Comparison of ENCODE assay signal across 10 mouse cellular contexts in genomic region chr11:86994791-86995624, GRCm38 (mm10). TPM values are rescaled to one million over a fixed set of nuclear protein-coding genes. Genes with fewer than 3 reads are reported as not detected.
DNase-seq lines count a peak whose midpoint lies in the region; ATAC-seq and TF ChIP-seq lines count a peak whose summit lies in the region.
"Had no signal": no experiment of that assay in that cellular context is flagged by ENCODE, and none has a peak within 500 bp of the region (broad histone marks: within the 10 kb centered on the region; RNA-seq: fewer than 3 reads in every experiment).

No protein-coding gene starts in this region.

- no peak for TF ChIP-seq CTCF in CH12.LX (conservative IDR thresholded peaks at IDR 0.05 in 1 of 2, IDR thresholded peaks at IDR 0.05 in 1 of 2; ENCODE audit: low read depth in 2 of 2, low read length in 2 of 2)
- no peak for TF ChIP-seq CTCF in liver, postnatal 0 days (IDR thresholded peaks at IDR 0.05; ENCODE audit: low read depth)

- 53% methylated on average over 10 of the region's 10 CpGs for WGBS in heart, embryonic 13.5 days
- WGBS in lung, embryonic 15.5 days: 39% methylated on average over 10 of the region's 10 CpGs
- WGBS in liver, postnatal 0 days (ENCODE audit: insufficient replicate concordance): 30% methylated on average over 10 of the region's 10 CpGs

- DNase-seq in heart, postnatal 10 days: no peak
- no peak for DNase-seq in lung, postnatal 14 days
- DNase-seq in CH12.LX (ENCODE audit: extremely low read depth): peak; percentile 39
- no peak for DNase-seq in liver, postnatal 0 days
- DNase-seq in frontal cortex, postnatal 36 days (ENCODE audit: low spot score in 2 of 2): no peak
- DNase-seq in left cerebral cortex, adult 18-20 months (ENCODE audit: low spot score in 2 of 2): no peak

- H3K27me3 ChIP-seq in heart, embryonic 13.5 days (replicated peaks): no peaks in the 10 kb centered on the region
- H3K27me3 ChIP-seq in lung, embryonic 15.5 days: no peaks in the 10 kb centered on the region
- peaks cover 22% of the 10 kb centered on the region for H3K27me3 ChIP-seq in CH12.LX (replicated peaks)
- H3K27me3 ChIP-seq in liver, postnatal 0 days (ENCODE audit: insufficient read depth, low read length): no peaks in the 10 kb centered on the region
- H3K27me3 ChIP-seq: hindbrain, embryonic 12.5 days; midbrain, embryonic 15.5 days had no signal

- intact Hi-C loops in heart, postnatal 10 days (cut with DNase I): loop anchor here (1.0 to 10.0 kb wide), 4 partner anchors 50 to 188 kb away; partner anchors contain the start of gene Dhx40

- H3K4me3 ChIP-seq in heart, embryonic 13.5 days: no peak overlapping the region
- H3K4me3 ChIP-seq in lung, embryonic 15.5 days: no peak overlapping the region
- no peak overlapping the region for H3K4me3 ChIP-seq in CH12.LX (replicated peaks in 1 of 3; ENCODE audit: low read depth in 2 of 3, low read length in 2 of 3, poor library complexity in 1 of 3)
- no peak overlapping the region for H3K4me3 ChIP-seq in liver, postnatal 0 days (ENCODE audit: low read depth, low read length)

- ATAC-seq in heart, embryonic 13.5 days (ENCODE audit: extremely low read depth, insufficient number of reproducible peaks, low FRiP score, low TSS enrichment): no peak
- no peak for ATAC-seq in lung, embryonic 15.5 days (ENCODE audit: borderline replicate concordance, extremely low read depth, low FRiP score, low TSS enrichment)
- ATAC-seq in liver, postnatal 0 days: no peak

- no peaks in the 10 kb centered on the region for H3K79me2 ChIP-seq in CH12.LX (replicated peaks; ENCODE audit: control insufficient read depth, extremely low read depth, insufficient read depth, poor library complexity, severe bottlenecking)

- H3K27ac ChIP-seq in heart, embryonic 13.5 days (replicated peaks): peak overlapping the region; percentile 98
- H3K27ac ChIP-seq in lung, embryonic 15.5 days: peak overlapping the region; percentile 42
- no peak overlapping the region for H3K27ac ChIP-seq in CH12.LX (ENCODE audit: insufficient read depth, low read depth)
- peak overlapping the region; percentile 92 for H3K27ac ChIP-seq in liver, postnatal 0 days (ENCODE audit: low read depth)

- H3K36me3 ChIP-seq in heart, embryonic 13.5 days: 0 out of 2 replicates have a peak, but pooled peaks cover 4% of the 10 kb centered on the region
- H3K36me3 ChIP-seq in lung, embryonic 15.5 days: no peaks in the 10 kb centered on the region
- H3K36me3 ChIP-seq in CH12.LX (replicated peaks in 1 of 2; ENCODE audit: control insufficient read depth in 1 of 2, insufficient read depth in 1 of 2, low read length in 1 of 2): no peaks in the 10 kb centered on the region
- H3K36me3 ChIP-seq in liver, postnatal 0 days (replicated peaks; ENCODE audit: insufficient read depth, low read length): no peaks in the 10 kb centered on the region
- H3K36me3 ChIP-seq: hindbrain, embryonic 12.5 days; midbrain, embryonic 15.5 days had no signal

- in situ Hi-C loops in CH12.LX (cut with MboI; ENCODE audit: low pct_ligation_motif_present, low pct_unique_long_range_greater_than_20kb, low sequenced_read_pairs): no loop called here

- no peak overlapping the region; the same call in 1 of the 2 replicates for H3K4me2 ChIP-seq in heart, embryonic 13.5 days
- H3K4me2 ChIP-seq in lung, embryonic 15.5 days: no peak overlapping the region
- peak overlapping the region; percentile 13 for H3K4me2 ChIP-seq in CH12.LX (ENCODE audit: insufficient read depth, low read depth, poor library complexity, severe bottlenecking)
- H3K4me2 ChIP-seq in liver, postnatal 0 days (ENCODE audit: low read depth, low read length): 0 out of 2 replicates have a peak overlapping the region, but pooled peaks have one; percentile 95

- dilution Hi-C loops in CH12.LX (cut with MboI; ENCODE audit: extremely low pct_ligation_motif_present, extremely low pct_unique_long_range_greater_than_20kb, low sequenced_read_pairs): no loop called here

- H3K4me1 ChIP-seq in heart, embryonic 13.5 days: peaks cover 46% of the 10 kb centered on the region
- peaks cover 33% of the 10 kb centered on the region for H3K4me1 ChIP-seq in lung, embryonic 15.5 days
- H3K4me1 ChIP-seq in CH12.LX (ENCODE audit: control insufficient read depth in 1 of 2, insufficient read depth in 2 of 2): peaks cover 0 to 34% of the 10 kb centered on the region in 2 experiments; a peak in 2 of 4 replicates
- peaks cover 25% of the 10 kb centered on the region for H3K4me1 ChIP-seq in liver, postnatal 0 days (ENCODE audit: insufficient read depth)

- no peak for TF ChIP-seq RAD21 in CH12.LX (IDR thresholded peaks at IDR 0.05; ENCODE audit: low read depth, low read length)

- TF ChIP-seq POLR2A in CH12.LX (IDR thresholded peaks at IDR 0.05; ENCODE audit: low read depth, low read length): no peak

- TF ChIP-seq EP300 in CH12.LX (IDR thresholded peaks at IDR 0.05; ENCODE audit: low read length): peak; percentile 15; the same call in 1 of the 2 replicates
- TF ChIP-seq EP300 in liver, postnatal 0 days (IDR thresholded peaks at IDR 0.05; ENCODE audit: low read depth): no peak

- H3K9ac ChIP-seq in heart, embryonic 13.5 days: peak overlapping the region; percentile 76; the same call in 1 of the 2 replicates
- H3K9ac ChIP-seq in lung, embryonic 15.5 days: no peak overlapping the region
- H3K9ac ChIP-seq in CH12.LX (ENCODE audit: insufficient read depth, low read depth): no peak overlapping the region
- no peak overlapping the region; the same call in 1 of the 2 replicates for H3K9ac ChIP-seq in liver, postnatal 0 days (replicated peaks)
- H3K9ac ChIP-seq: midbrain, embryonic 15.5 days had no signal

- H3K9me3 ChIP-seq in heart, embryonic 13.5 days: no peaks in the 10 kb centered on the region
- H3K9me3 ChIP-seq in lung, embryonic 15.5 days: no peaks in the 10 kb centered on the region
- no peaks in the 10 kb centered on the region for H3K9me3 ChIP-seq in CH12.LX (replicated peaks; ENCODE audit: low read length)
- no peaks in the 10 kb centered on the region for H3K9me3 ChIP-seq in liver, postnatal 0 days (ENCODE audit: low read length)
- H3K9me3 ChIP-seq: hindbrain, embryonic 12.5 days; midbrain, embryonic 15.5 days had no signal

TF ChIP-seq in CH12.LX, 34 proteins besides CTCF, POLR2A, EP300 and RAD21 (continues in another document):
- peak; percentile 77 for TF ChIP-seq IRF4 (IDR thresholded peaks at IDR 0.05; ENCODE audit: low read depth, low read length)
- no peak for TF ChIP-seq MYC (IDR thresholded peaks at IDR 0.05; ENCODE audit: low read depth, low read length)
- TF ChIP-seq ZNF384 (IDR thresholded peaks at IDR 0.05; ENCODE audit: low read depth, low read length): no peak
- no peak for TF ChIP-seq NELFE (IDR thresholded peaks at IDR 0.05; ENCODE audit: low read depth, low read length)
- TF ChIP-seq BHLHE40 (IDR thresholded peaks at IDR 0.05; ENCODE audit: low read depth, low read length): peak; percentile 46; the same call in 1 of the 2 replicates
- no peak for TF ChIP-seq MEF2A (IDR thresholded peaks at IDR 0.05; ENCODE audit: borderline replicate concordance, low read depth, low read length)
- TF ChIP-seq HCFC1 (IDR thresholded peaks at IDR 0.05; ENCODE audit: low read depth, low read length): no peak
- no peak for TF ChIP-seq RCOR1 (conservative IDR thresholded peaks at IDR 0.05; ENCODE audit: low read depth, low read length)
- no peak for TF ChIP-seq E2F4 (IDR thresholded peaks at IDR 0.05; ENCODE audit: insufficient replicate concordance, low read depth, low read length)
- TF ChIP-seq ETS1 (conservative IDR thresholded peaks at IDR 0.05; ENCODE audit: low read depth, low read length): peak; percentile 59; the same call in 1 of the 2 replicates
- TF ChIP-seq NRF1 (IDR thresholded peaks at IDR 0.05; ENCODE audit: low read depth, low read length): no peak
- TF ChIP-seq MXI1 (IDR thresholded peaks at IDR 0.05; ENCODE audit: low read depth, low read length): no peak
- TF ChIP-seq ELF1 (IDR thresholded peaks at IDR 0.05; ENCODE audit: low read depth, low read length): 0 out of 2 replicates have a peak, but pooled peaks have one; percentile 3
- no peak for TF ChIP-seq SIN3A (IDR thresholded peaks at IDR 0.05; ENCODE audit: low read length)
- TF ChIP-seq MAX (IDR thresholded peaks at IDR 0.05; ENCODE audit: low read length): no peak
- TF ChIP-seq USF2 (conservative IDR thresholded peaks at IDR 0.05; ENCODE audit: low read depth, low read length): no peak
- TF ChIP-seq GABPA (IDR thresholded peaks at IDR 0.05; ENCODE audit: insufficient replicate concordance, low read depth, low read length): no peak
- TF ChIP-seq JUND (conservative IDR thresholded peaks at IDR 0.05; ENCODE audit: low read depth, low read length): no peak; the same call in 1 of the 2 replicates
- no peak for TF ChIP-seq UBTF (IDR thresholded peaks at IDR 0.05; ENCODE audit: low read depth, low read length)
- TF ChIP-seq TBP (conservative IDR thresholded peaks at IDR 0.05; ENCODE audit: low read depth, low read length): 0 out of 2 replicates have a peak, but pooled peaks have one; percentile 49
- TF ChIP-seq KAT2A (IDR thresholded peaks at IDR 0.05; ENCODE audit: insufficient replicate concordance, low read length): no peak
- TF ChIP-seq POLR2AphosphoS2 (IDR thresholded peaks at IDR 0.05; ENCODE audit: low read depth, low read length): no peak
- no peak for TF ChIP-seq CHD1 (IDR thresholded peaks at IDR 0.05; ENCODE audit: low read depth, low read length)
- no peak for TF ChIP-seq CHD2 (IDR thresholded peaks at IDR 0.05; ENCODE audit: low read length)
- no peak for TF ChIP-seq USF1 (IDR thresholded peaks at IDR 0.05; ENCODE audit: low read depth, low read length)
- TF ChIP-seq JUN (IDR thresholded peaks at IDR 0.05; ENCODE audit: insufficient read depth, low read depth, low read length): no peak
- TF ChIP-seq ZC3H11A (IDR thresholded peaks at IDR 0.05; ENCODE audit: low read depth, low read length): no peak
- TF ChIP-seq PAX5 (IDR thresholded peaks at IDR 0.05; ENCODE audit: low read length): no peak
- no peak for TF ChIP-seq MAFK (IDR thresholded peaks at IDR 0.05; ENCODE audit: insufficient replicate concordance, low read length)
- TF ChIP-seq ZMIZ1 (IDR thresholded peaks at IDR 0.05; ENCODE audit: low read depth, low read length): peak; percentile 52; the same call in 1 of the 2 replicates

RNA-seq across cellular contexts. Expression of gene Ypel2, which starts 1.5 kb away (rescaled TPM):
- polyA plus RNA-seq in heart, embryonic 13.5 days (2015; fragmentation: Nextera tagmentation; extraction: Ambion mirVana): 18.1 and 20.0 TPM in 2 replicates
- total RNA-seq in heart, postnatal 10 days (2021): 10 to 100 TPM; 26.1 to 31.3 TPM
- 9.0 and 9.4 TPM in 2 replicates for polyA plus RNA-seq in lung, embryonic 15.5 days (2015; fragmentation: Nextera tagmentation; extraction: Ambion mirVana)
- total RNA-seq in CH12.LX (2012; rRNA removed): 0.17 and 0.38 TPM in 2 replicates
- 0.61 and 0.91 TPM in 2 replicates for total RNA-seq in CH12.LX (2014; rRNA removed)
- 0.35 and 0.59 TPM in 2 replicates for polyA plus RNA-seq in CH12.LX (2012; ENCODE audit: insufficient read length, low read depth)
- 2.1 TPM in 2 replicates for polyA plus RNA-seq in liver, postnatal 0 days (2015; fragmentation: Nextera tagmentation; extraction: Ambion mirVana)
- 10 to 100 TPM; 46.1 to 46.4 TPM for total RNA-seq in left cerebral cortex, adult 18-20 months (2021)

Comparison
In these comparisons a context has a peak if more than half of its experiments do, and no peak if none do; other contexts are left out.
1. H3K4me2 ChIP-seq: peak in CH12.LX (single experiment) and liver, postnatal 0 days (single experiment); none in heart, embryonic 13.5 days (single experiment) and lung, embryonic 15.5 days (single experiment).